Mouse (Mus musculus) G1E (cell line): ENCODE measurements around the gene Lamc2. TPM values are rescaled to one million over a fixed set of nuclear protein-coding genes. Genes with fewer than 3 reads are reported as not detected.

ENCODE experiments used
- ATAC-seq: 2 replicates; pipeline ENCODE4 v1.8.0; 2016; ENCODE audit warnings: mild to moderate bottlenecking; ENCODE audit not compliant: insufficient number of reproducible peaks, poor library complexity, low FRiP score, severe bottlenecking; ENCODE audit errors: extremely low read depth
- DNase-seq: peaks from one replicate; pipeline ENCODE4 v3.0.0; 2012; ENCODE audit warnings: low spot score
- H3K27me3 ChIP-seq: 2 replicates; pipeline ENCODE4 v1.6.1; 2012; ENCODE audit warnings: mild to moderate bottlenecking, low read length, inconsistent platforms; ENCODE audit not compliant: insufficient read depth
- H3K36me3 ChIP-seq: replicated peaks from 2 replicates; pipeline ENCODE3; 2012; ENCODE audit warnings: mild to moderate bottlenecking, inconsistent platforms
- H3K4me1 ChIP-seq: 2 replicates; pipeline ENCODE4 v1.6.1; 2012; ENCODE audit warnings: low read depth, low read length, inconsistent platforms, mixed read lengths; ENCODE audit not compliant: insufficient read depth
- H3K4me3 ChIP-seq: 2 replicates; pipeline ENCODE4 v1.5.1; 2012; ENCODE audit warnings: low read depth, mild to moderate bottlenecking, inconsistent platforms, low read length, moderate library complexity, mixed read lengths
- H3K9me3 ChIP-seq: replicated peaks from 2 replicates; pipeline ENCODE4 v1.6.1; 2012; ENCODE audit warnings: inconsistent platforms
- CTCF ChIP-seq: IDR thresholded peaks from 2 replicates; pipeline ENCODE4 v1.5.1; 2012; ENCODE audit warnings: low read depth, low read length, inconsistent platforms, mixed read lengths
- GATA1 ChIP-seq: IDR thresholded peaks from 2 replicates; pipeline ENCODE4 v1.6.1; 2012; ENCODE audit warnings: borderline replicate concordance, low read length, inconsistent platforms, mixed read lengths
- GATA2 ChIP-seq: IDR thresholded peaks from 2 replicates; pipeline ENCODE4 v1.6.1; 2012; ENCODE audit warnings: low read depth, low read length, inconsistent platforms, borderline replicate concordance
- POLR2AphosphoS5 ChIP-seq: IDR thresholded peaks from 2 replicates; pipeline ENCODE4 v1.6.1; 2012; ENCODE audit warnings: low read depth, low read length, inconsistent platforms; ENCODE audit not compliant: insufficient replicate concordance
- TAL1 ChIP-seq: conservative IDR thresholded peaks from 2 replicates; pipeline ENCODE4 v1.6.1; 2012; ENCODE audit warnings: low read depth, low read length, inconsistent platforms, mixed read lengths
- polyA plus RNA-seq: library from polyadenylated mRNA; stranded (reverse); fragments of >175 nt; gene quantifications from 2 replicates; pipeline ENCODE4 v1.2.3, GENCODE M21; 2012
- total RNA-seq, 2 experiments: library from RNA; stranded (forward) in 1 of 2; stranded (reverse) in 1 of 2; fragments of 200-1000 nt in 1 of 2; fragments of >200 nt in 1 of 2; fragmentation: Nextera tagmentation in 1 of 2; gene quantifications; 2 replicates each; pipeline ENCODE4 v1.2.3; 2014 to 2017

The Lamc2 gene
- total and polyA plus RNA-seq, 3 experiments: 0.11 TPM; not detected in 2

GRCm38 (mm10) chr1:153073441-153073840 lies 112.8 kb downstream of the Lamc2 start:
- TF ChIP-seq GATA1: no peak
- no peak for TF ChIP-seq GATA2
- no peak for TF ChIP-seq CTCF
- no peak for TF ChIP-seq TAL1
- no peak for TF ChIP-seq POLR2AphosphoS5
- Histone ChIP-seq H3K4me1 (peaks cover 13% of the 10 kb centered on the region), H3K27me3 (peaks cover 41% of the 10 kb centered on the region), H3K4me3 (no peak overlapping the region), H3K9me3 (no peaks in the 10 kb centered on the region), H3K36me3 (no peaks in the 10 kb centered on the region)
- no peak for ATAC-seq
- DNase-seq: no peak

Other genes with a start within 250 kb of the Lamc2 start
- gene Nmnat2, start 231.5 kb downstream of the Lamc2 start, total RNA-seq (2014; fragmentation: Nextera tagmentation): not detected in 2 replicates
- 0.22 TPM in 1 of 2 replicates, not detected in the other for gene Nmnat2, start 231.5 kb downstream of the Lamc2 start, total RNA-seq (2017)
- not detected in 2 replicates for gene Nmnat2, start 231.5 kb downstream of the Lamc2 start, polyA plus RNA-seq
- gene Lamc1, start 146.3 kb upstream of the Lamc2 start, total RNA-seq (2014; fragmentation: Nextera tagmentation): 81.0 and 90.6 TPM in 2 replicates
- 20.1 and 26.1 TPM in 2 replicates for gene Lamc1, start 146.3 kb upstream of the Lamc2 start, total RNA-seq (2017)
- 14.0 and 19.0 TPM in 2 replicates for gene Lamc1, start 146.3 kb upstream of the Lamc2 start, polyA plus RNA-seq
- gene Shcbp1l, start 238.7 kb upstream of the Lamc2 start, total RNA-seq (2014; fragmentation: Nextera tagmentation): 26.2 and 36.0 TPM in 2 replicates
- gene Shcbp1l, start 238.7 kb upstream of the Lamc2 start, total RNA-seq (2017): 7.7 and 9.1 TPM in 2 replicates
- 5.0 and 5.6 TPM in 2 replicates for gene Shcbp1l, start 238.7 kb upstream of the Lamc2 start, polyA plus RNA-seq